Mouse (Mus musculus) CH12.LX (cell line): ENCODE results near the gene Pdia3. TPM values are rescaled to one million over a fixed set of nuclear protein-coding genes. Genes with fewer than 3 reads are reported as not detected.

ENCODE experiments used
- DNase-seq: peaks from one replicate; pipeline ENCODE4 v3.0.0-alpha.2; 2013; ENCODE audit errors: extremely low read depth
- H3K27ac ChIP-seq: 2 replicates; pipeline ENCODE4 v1.5.1; 2012; ENCODE audit warnings: low read depth, mild to moderate bottlenecking, control low read depth, moderate library complexity; ENCODE audit not compliant: insufficient read depth
- H3K27me3 ChIP-seq: replicated peaks from 2 replicates; pipeline ENCODE3; 2012; ENCODE audit warnings: inconsistent platforms
- H3K36me3 ChIP-seq, 2 experiments: replicated peaks in 1 of 2; 2 replicates each; pipeline versions ENCODE3 to v1.6.1; 2012; ENCODE audit warnings: inconsistent platforms in 1 of 2, low read length in 1 of 2, mild to moderate bottlenecking in 1 of 2, mixed read lengths in 1 of 2, moderate library complexity in 1 of 2; ENCODE audit not compliant: control insufficient read depth in 1 of 2, insufficient read depth in 1 of 2
- H3K4me1 ChIP-seq, 2 experiments: 2 replicates each; pipeline ENCODE4 v1.6.1; 2012; ENCODE audit warnings: inconsistent platforms in 1 of 2, moderate library complexity in 1 of 2; ENCODE audit not compliant: insufficient read depth in 2 of 2, control insufficient read depth in 1 of 2
- H3K4me2 ChIP-seq: 2 replicates; pipeline ENCODE4 v1.6.1; 2012; ENCODE audit warnings: low read depth, mild to moderate bottlenecking, control low read depth; ENCODE audit not compliant: poor library complexity, insufficient read depth, severe bottlenecking
- H3K4me3 ChIP-seq, 3 experiments: fragments of 150-350 bp in 1 of 3; sonication (generic) in 1 of 3; replicated peaks in 1 of 3; 2 replicates each; pipeline versions ENCODE3 to v1.5.1; 2011 to 2012; ENCODE audit warnings: low read depth in 2 of 3, low read length in 2 of 3, mild to moderate bottlenecking in 2 of 3, moderate library complexity in 2 of 3, control low read depth in 1 of 3, improper control_type of control experiment in 1 of 3, inconsistent platforms in 1 of 3, mixed read lengths in 1 of 3; ENCODE audit not compliant: poor library complexity in 1 of 3
- H3K79me2 ChIP-seq: replicated peaks from 2 replicates; pipeline ENCODE4 v1.6.1; 2012; ENCODE audit warnings: mild to moderate bottlenecking, moderate library complexity; ENCODE audit not compliant: control insufficient read depth, poor library complexity, insufficient read depth, severe bottlenecking; ENCODE audit errors: extremely low read depth
- H3K9ac ChIP-seq: 2 replicates; pipeline ENCODE4 v1.6.1; 2012; ENCODE audit warnings: low read depth, mild to moderate bottlenecking, control low read depth, moderate library complexity; ENCODE audit not compliant: insufficient read depth
- H3K9me3 ChIP-seq: replicated peaks from 2 replicates; pipeline ENCODE3; 2012; ENCODE audit warnings: low read length, inconsistent platforms, mixed read lengths
- BHLHE40 ChIP-seq: IDR thresholded peaks from 2 replicates; pipeline ENCODE4 v1.6.1; 2011; ENCODE audit warnings: mild to moderate bottlenecking, low read depth, low read length, improper control_type of control experiment
- CHD1 ChIP-seq: IDR thresholded peaks from 2 replicates; pipeline ENCODE4 v1.6.1; 2012; ENCODE audit warnings: low read depth, low read length, improper control_type of control experiment, inconsistent platforms
- E2F4 ChIP-seq: IDR thresholded peaks from 2 replicates; pipeline ENCODE4 v1.6.1; 2011; ENCODE audit warnings: low read depth, low read length, improper control_type of control experiment; ENCODE audit not compliant: insufficient replicate concordance
- ELF1 ChIP-seq: IDR thresholded peaks from 2 replicates; pipeline ENCODE4 v1.6.1; 2014; ENCODE audit warnings: low read depth, mild to moderate bottlenecking, inconsistent platforms, low read length, improper control_type of control experiment
- EP300 ChIP-seq: IDR thresholded peaks from 2 replicates; pipeline ENCODE4 v1.6.1; 2011; ENCODE audit warnings: low read length, improper control_type of control experiment
- ETS1 ChIP-seq: conservative IDR thresholded peaks from 2 replicates; pipeline ENCODE4 v1.6.1; 2012; ENCODE audit warnings: low read depth, mild to moderate bottlenecking, inconsistent platforms, low read length, improper control_type of control experiment, moderate library complexity
- HCFC1 ChIP-seq: IDR thresholded peaks from 2 replicates; pipeline ENCODE4 v1.6.1; 2012; ENCODE audit warnings: low read depth, mild to moderate bottlenecking, inconsistent platforms, low read length, improper control_type of control experiment
- IRF4 ChIP-seq: IDR thresholded peaks from 2 replicates; pipeline ENCODE4 v1.6.1; 2014; ENCODE audit warnings: low read depth, mild to moderate bottlenecking, inconsistent platforms, low read length, improper control_type of control experiment
- KAT2A ChIP-seq: IDR thresholded peaks from 2 replicates; pipeline ENCODE4 v1.6.1; 2012; ENCODE audit warnings: low read length, improper control_type of control experiment, inconsistent platforms; ENCODE audit not compliant: insufficient replicate concordance
- MAFK ChIP-seq: IDR thresholded peaks from 2 replicates; pipeline ENCODE4 v1.6.1; 2011; ENCODE audit warnings: low read length, improper control_type of control experiment; ENCODE audit not compliant: insufficient replicate concordance
- MAX ChIP-seq: IDR thresholded peaks from 2 replicates; pipeline ENCODE4 v1.6.1; 2011; ENCODE audit warnings: low read length, improper control_type of control experiment
- MAZ ChIP-seq: IDR thresholded peaks from 2 replicates; pipeline ENCODE4 v1.6.1; 2012; ENCODE audit warnings: low read depth, mild to moderate bottlenecking, inconsistent platforms, low read length, improper control_type of control experiment, moderate library complexity
- MEF2A ChIP-seq: IDR thresholded peaks from 2 replicates; pipeline ENCODE4 v1.6.1; 2014; ENCODE audit warnings: low read depth, mild to moderate bottlenecking, inconsistent platforms, low read length, improper control_type of control experiment, borderline replicate concordance
- NRF1 ChIP-seq: IDR thresholded peaks from 2 replicates; pipeline ENCODE4 v1.6.1; 2014; ENCODE audit warnings: low read depth, mild to moderate bottlenecking, inconsistent platforms, low read length, improper control_type of control experiment, moderate library complexity
- PAX5 ChIP-seq: IDR thresholded peaks from 2 replicates; pipeline ENCODE4 v1.6.1; 2012; ENCODE audit warnings: low read length, inconsistent platforms, mixed read lengths
- POLR2A ChIP-seq: IDR thresholded peaks from 2 replicates; pipeline ENCODE4 v1.6.1; 2011; ENCODE audit warnings: low read depth, mild to moderate bottlenecking, improper control_type of control experiment, low read length
- RCOR1 ChIP-seq: conservative IDR thresholded peaks from 2 replicates; pipeline ENCODE4 v1.6.1; 2012; ENCODE audit warnings: low read depth, mild to moderate bottlenecking, inconsistent platforms, low read length, improper control_type of control experiment
- SIN3A ChIP-seq: IDR thresholded peaks from 2 replicates; pipeline ENCODE4 v1.6.1; 2012; ENCODE audit warnings: low read length, improper control_type of control experiment, inconsistent platforms
- SMC3 ChIP-seq: IDR thresholded peaks from 2 replicates; pipeline ENCODE4 v1.6.1; 2011; ENCODE audit warnings: low read depth, low read length, improper control_type of control experiment
- TCF12 ChIP-seq: IDR thresholded peaks from 2 replicates; pipeline ENCODE4 v1.6.1; 2014; ENCODE audit warnings: low read depth, mild to moderate bottlenecking, inconsistent platforms, low read length, improper control_type of control experiment
- UBTF ChIP-seq: IDR thresholded peaks from 2 replicates; pipeline ENCODE4 v1.6.1; 2012; ENCODE audit warnings: low read depth, mild to moderate bottlenecking, inconsistent platforms, low read length, improper control_type of control experiment, moderate library complexity
- ZKSCAN1 ChIP-seq: IDR thresholded peaks from 2 replicates; pipeline ENCODE4 v1.6.1; 2012; ENCODE audit warnings: low read depth, inconsistent platforms, low read length, improper control_type of control experiment, borderline replicate concordance
- ZMIZ1 ChIP-seq: IDR thresholded peaks from 2 replicates; pipeline ENCODE4 v1.6.1; 2012; ENCODE audit warnings: low read depth, mild to moderate bottlenecking, inconsistent platforms, low read length, improper control_type of control experiment
- ZNF384 ChIP-seq: IDR thresholded peaks from 2 replicates; pipeline ENCODE4 v1.6.1; 2012; ENCODE audit warnings: low read depth, low read length, improper control_type of control experiment, inconsistent platforms
- dilution Hi-C: fragments of 300-500 bp; cut with MboI; formaldehyde crosslinking; loops from 2 replicates; pipeline ENCODE4 v1.14.3; 2020; ENCODE audit warnings: low sequenced_read_pairs; ENCODE audit not compliant: extremely low pct_unique_long_range_greater_than_20kb, extremely low pct_ligation_motif_present
- in situ Hi-C: fragments of 300-500 bp; cut with MboI; formaldehyde crosslinking; loops from 3 replicates; pipeline ENCODE4 v1.14.3; 2019; ENCODE audit warnings: low sequenced_read_pairs, low pct_ligation_motif_present, low pct_unique_long_range_greater_than_20kb, mixed read lengths
- polyA plus RNA-seq: library from polyadenylated mRNA; unstranded; fragments of >175 nt; gene quantifications from 2 replicates; pipeline ENCODE4 v1.2.1, GENCODE M21; 2012; ENCODE audit warnings: low read depth; ENCODE audit not compliant: insufficient read length
- total RNA-seq, 2 experiments: library from RNA; depleted of rRNA; stranded (reverse); fragments of 300-350 nt in 1 of 2; fragments of >200 nt in 1 of 2; gene quantifications; 2 replicates each; pipeline ENCODE4 v1.2.3; 2012 to 2014

Pdia3 gene
- total and polyA plus RNA-seq, 3 experiments = 54.5 to 406 (median 169) TPM

DNA sequence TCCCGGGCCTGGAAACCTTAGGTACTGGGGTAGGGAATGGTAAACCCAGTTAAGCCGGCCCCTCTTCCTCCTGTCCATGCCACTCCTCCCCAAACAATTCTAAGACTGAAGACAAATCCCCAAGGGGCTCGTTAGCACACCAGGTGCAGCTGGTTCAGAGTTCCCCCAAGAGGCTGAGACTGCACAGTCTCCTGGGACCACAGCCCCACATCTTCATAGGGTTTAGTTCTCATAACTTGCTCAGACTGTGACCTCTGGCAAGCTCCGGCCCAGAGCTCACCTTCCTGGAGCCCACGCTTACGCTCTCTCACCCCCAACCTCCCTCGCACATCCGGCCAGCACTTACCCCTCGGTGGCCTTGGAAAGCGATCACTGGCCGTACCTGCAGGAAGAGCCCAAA lies 28.2 kb downstream of the Pdia3 start:
- H3K27ac ChIP-seq = no peak overlapping the region
- peaks cover 6 to 30% of the 10 kb centered on the region in 2 experiments for H3K4me1 ChIP-seq
- H3K79me2 ChIP-seq = no peaks in the 10 kb centered on the region
- DNase-seq = peak; percentile 95
- in situ Hi-C loops = no loop called here
- H3K36me3 ChIP-seq = peaks cover 21 to 29% of the 10 kb centered on the region in 2 experiments
- no peak overlapping the region for H3K9ac ChIP-seq
- dilution Hi-C loops = no loop called here
- no peaks in the 10 kb centered on the region for H3K9me3 ChIP-seq
- H3K4me2 ChIP-seq = peak overlapping the region; percentile 90
- no peak for TF ChIP-seq SMC3
- peak; percentile 90 for TF ChIP-seq IRF4
- TF ChIP-seq MAZ = peak; percentile 78
- peak; percentile 98 for TF ChIP-seq TCF12
- TF ChIP-seq EP300 = peak; percentile 88
- no peak; the same call in 1 of the 2 replicates for TF ChIP-seq SIN3A
- no peak for TF ChIP-seq ZKSCAN1
- no peak for TF ChIP-seq CHD1
- no peak for TF ChIP-seq ZNF384
- no peak for TF ChIP-seq E2F4
- peak; percentile 88 for TF ChIP-seq KAT2A
- peak; percentile 78 for TF ChIP-seq BHLHE40
- TF ChIP-seq PAX5 = no peak
- peak; percentile 62; the same call in 1 of the 2 replicates for TF ChIP-seq MEF2A
- no peak for TF ChIP-seq RCOR1
- TF ChIP-seq ETS1 = peak; percentile 83
- TF ChIP-seq HCFC1 = no peak
- TF ChIP-seq MAX = no peak
- no peak for TF ChIP-seq ZMIZ1
- no peak for TF ChIP-seq UBTF
- TF ChIP-seq MAFK = peak; percentile 85
- no peak for TF ChIP-seq ELF1
- TF ChIP-seq POLR2A = 0 out of 2 replicates have a peak, but pooled peaks have one; percentile 32
- TF ChIP-seq NRF1 = no peak
- H3K4me3 ChIP-seq = peak overlapping the region in 1 of 3 experiments; percentile 25
- peaks cover 28% of the 10 kb centered on the region for H3K27me3 ChIP-seq
